Mouse (Mus musculus) spleen, adult 2 months (tissue): ENCODE results near the gene Schip1.

Source experiments
- CTCF ChIP-seq: fragments of 200-500 bp; IDR thresholded peaks from 2 replicates; pipeline ENCODE4 v1.5.1; 2011; ENCODE audit warnings: mild to moderate bottlenecking, inconsistent platforms; ENCODE audit not compliant: insufficient read depth, insufficient read length, insufficient replicate concordance; ENCODE audit errors: extremely low read depth
- POLR2A ChIP-seq: fragments of 200-500 bp; IDR thresholded peaks from 2 replicates; pipeline ENCODE4 v1.6.1; 2011; ENCODE audit warnings: low read depth, low read length, inconsistent platforms

DNA sequence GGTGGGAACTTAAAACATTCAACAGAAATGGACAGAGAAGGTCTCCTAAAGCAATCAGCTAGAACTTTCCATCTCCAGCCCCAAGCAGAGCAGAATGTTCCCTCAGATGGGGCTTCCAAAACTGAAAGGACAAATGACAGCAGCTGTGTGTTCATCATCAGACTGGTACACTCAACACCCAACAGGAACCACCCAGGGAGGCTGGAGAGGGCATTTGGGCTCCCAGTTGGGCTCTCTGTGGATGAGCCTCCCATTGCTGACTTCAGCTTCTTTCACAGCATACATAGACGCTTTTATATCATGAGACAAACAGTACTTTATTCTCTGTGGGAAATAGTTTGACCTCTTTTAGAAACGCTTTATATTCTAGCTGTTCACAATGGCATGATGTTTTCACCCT is 291.9 kb downstream of the Schip1 start:
- TF ChIP-seq CTCF, result no peak
- TF ChIP-seq POLR2A, result no peak
